Mouse (Mus musculus) olfactory bulb, adult 2 months (tissue): ENCODE data around the gene Rad51b.

Experiments used
- CTCF ChIP-seq: fragments of 200-500 bp; IDR thresholded peaks from 2 replicates; pipeline ENCODE4 v1.5.1; 2012; ENCODE audit warnings: low read depth, mild to moderate bottlenecking, low read length, moderate library complexity; ENCODE audit not compliant: insufficient read depth
- POLR2A ChIP-seq: fragments of 200-500 bp; IDR thresholded peaks from 2 replicates; pipeline ENCODE4 v1.6.1; 2012; ENCODE audit warnings: mild to moderate bottlenecking, low read depth, low read length, moderate library complexity; ENCODE audit not compliant: insufficient read depth

DNA sequence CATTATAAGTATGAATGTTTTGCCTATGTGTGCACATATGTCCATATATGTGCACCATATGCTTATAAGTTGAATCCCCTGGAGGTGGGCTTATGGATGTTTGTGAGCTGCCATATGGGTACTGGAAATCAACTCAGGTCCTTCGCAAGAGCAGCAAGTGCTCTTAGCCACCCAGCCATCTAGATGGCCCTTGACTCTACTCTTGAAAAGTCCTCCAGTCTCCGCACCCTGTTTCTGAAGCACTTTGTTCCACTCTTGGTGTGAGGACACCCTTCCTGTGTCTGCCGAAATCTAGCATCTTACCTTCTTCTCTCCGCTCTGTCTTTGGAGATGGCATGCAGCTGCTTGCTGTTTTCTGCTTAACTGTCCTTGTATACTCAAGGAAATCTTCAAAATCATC, 291.7 kb downstream of the Rad51b start:
- TF ChIP-seq POLR2A = no peak
- no peak for TF ChIP-seq CTCF
